Mouse (Mus musculus) ES-Bruce4 (cell line): ENCODE data around the gene Nceh1.

Source experiments
- CTCF ChIP-seq: IDR thresholded peaks from one replicate; pipeline ENCODE4 v1.8.1; 2011; ENCODE audit warnings: low read depth, low read length
- POLR2A ChIP-seq: IDR thresholded peaks from one replicate; pipeline ENCODE4 v1.8.1; 2011; ENCODE audit warnings: low read length; ENCODE audit not compliant: insufficient read depth

DNA sequence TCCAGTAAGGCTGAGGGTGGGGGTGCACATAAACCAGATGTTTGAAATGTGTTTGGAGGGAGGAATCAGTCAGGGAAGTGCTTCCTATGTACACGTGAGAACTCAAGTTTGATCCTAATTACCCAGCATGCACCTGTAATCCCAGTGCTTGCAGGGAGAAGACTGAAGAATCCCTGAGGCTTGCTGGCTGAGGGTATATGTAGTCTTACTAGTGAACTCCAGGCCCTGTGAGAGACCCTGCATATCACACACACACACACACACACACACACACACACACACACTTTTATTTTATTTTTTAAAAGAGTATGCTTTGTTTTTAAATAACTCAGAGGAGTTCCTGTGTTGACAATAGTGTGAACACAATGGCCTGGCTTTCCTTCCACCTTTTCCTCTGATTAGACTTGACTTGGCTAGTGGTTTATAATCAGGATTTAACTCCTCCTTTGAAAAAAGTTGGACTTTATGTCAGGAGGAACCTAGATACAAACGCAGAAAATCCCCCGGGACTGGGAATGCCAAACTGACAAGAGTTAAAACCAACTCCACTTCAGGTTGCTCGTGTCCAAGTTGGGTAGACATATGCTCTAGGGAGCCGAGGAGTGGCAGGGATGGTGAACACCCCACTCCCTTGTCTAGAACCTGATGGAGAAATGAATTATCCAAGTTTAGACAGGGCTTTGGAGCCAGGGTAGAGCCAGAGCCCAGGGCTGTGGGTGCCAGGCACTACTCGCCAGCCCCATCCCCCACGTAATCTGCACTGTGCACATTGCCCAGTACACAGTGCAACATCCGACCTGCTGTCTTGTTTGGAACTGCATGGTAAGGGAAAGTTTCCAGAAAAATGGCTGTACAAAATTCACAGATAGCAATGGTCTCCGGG lies 138.1 kb downstream of the Nceh1 start:
- TF ChIP-seq CTCF (no peak), POLR2A (no peak)
